Mouse (Mus musculus): Measurements from ENCODE around the gene 1700066M21Rik.

DNA sequence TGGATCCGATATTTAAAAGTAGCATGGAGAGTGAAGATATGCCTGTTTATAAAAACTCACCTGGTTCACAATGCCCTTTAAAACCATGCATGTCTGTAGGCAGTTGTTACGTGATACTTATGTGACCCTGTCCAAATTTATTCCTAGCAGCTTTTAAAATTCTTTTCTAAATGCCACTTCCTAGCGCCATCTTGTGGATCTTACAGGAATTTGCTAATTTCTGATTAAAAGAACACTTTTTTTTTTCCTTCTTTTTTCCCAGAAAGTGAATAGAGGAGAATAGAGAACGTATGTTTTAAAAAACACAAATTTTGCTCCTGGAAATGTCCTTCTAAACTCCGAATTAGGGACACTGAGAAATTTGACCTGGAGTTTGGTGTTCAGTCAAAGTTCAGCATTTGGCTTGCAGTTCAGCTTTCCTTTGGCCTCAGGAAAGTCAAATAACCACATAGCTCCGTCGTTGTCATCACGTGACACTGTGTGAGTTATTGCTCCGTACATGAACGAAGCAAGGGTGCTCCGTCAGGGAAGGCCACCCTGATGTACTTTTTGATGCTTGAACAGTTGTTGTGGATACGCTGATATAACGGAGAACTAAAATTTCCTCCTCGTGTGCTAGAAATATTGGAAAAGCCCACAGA, 38.1 kb upstream of the 1700066M21Rik start:
- no peak for TF ChIP-seq GATA1 (IDR thresholded peaks at IDR 0.05; ENCODE audit: borderline replicate concordance, low read length)
- no peak for TF ChIP-seq FLI1 (IDR thresholded peaks at IDR 0.05; ENCODE audit: low read length)
